10 mouse cellular contexts compared by ENCODE assay signal in the genomic region with DNA sequence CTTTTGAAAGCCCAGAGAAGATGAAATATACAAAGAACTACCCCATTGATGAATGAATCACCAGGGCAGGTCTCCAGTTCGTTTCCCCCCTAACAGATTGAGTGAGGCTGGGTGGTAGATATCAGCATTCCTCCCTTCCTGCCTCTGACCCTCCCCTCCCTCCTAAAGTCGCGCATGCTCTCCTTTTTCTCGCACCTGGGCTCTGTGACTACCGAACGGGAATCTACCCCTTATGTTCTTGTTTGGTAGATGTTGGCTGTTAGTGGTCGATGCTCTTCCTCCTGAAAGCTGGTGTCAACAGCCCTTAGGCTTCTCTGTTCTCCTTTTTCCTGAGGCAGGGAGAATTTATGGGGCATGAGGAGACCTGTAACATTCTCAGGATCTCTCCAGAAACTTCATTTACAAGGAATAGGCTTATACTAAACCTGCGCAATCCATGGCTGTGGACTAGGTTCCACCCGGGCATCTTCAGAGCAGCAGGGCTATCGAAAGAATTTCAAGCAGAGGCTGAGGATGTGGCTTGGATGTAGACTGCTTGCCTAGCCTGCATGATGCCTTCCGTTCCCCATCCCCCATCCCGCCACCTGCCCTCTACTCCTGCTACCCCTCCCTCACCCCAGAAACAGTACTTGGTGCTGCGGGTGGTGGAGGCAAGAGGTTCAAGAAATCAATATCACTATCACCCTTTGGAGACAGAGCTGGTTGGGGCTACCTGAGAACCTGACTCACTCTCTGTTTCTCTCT. TPM values are rescaled to one million over a fixed set of nuclear protein-coding genes. Genes with fewer than 3 reads are reported as not detected.
DNase-seq lines count a peak whose midpoint lies in the region; ATAC-seq and TF ChIP-seq lines count a peak whose summit lies in the region.
"Had no signal": no experiment of that assay in that cellular context is flagged by ENCODE, and none has a peak within 500 bp of the region (broad histone marks: within the 10 kb centered on the region; RNA-seq: fewer than 3 reads in every experiment).

No protein-coding gene starts in this region.

- peak; percentile 11; the same call in 1 of the 2 replicates for ATAC-seq in stomach, embryonic 16.5 days (ENCODE audit: insufficient read depth, low FRiP score)
- ATAC-seq in stomach, postnatal 0 days (ENCODE audit: low FRiP score, low TSS enrichment), result no peak

- no peaks in the 10 kb centered on the region for H3K36me3 ChIP-seq in stomach, embryonic 16.5 days (ENCODE audit: control insufficient read depth, insufficient read depth, low read length)
- H3K36me3 ChIP-seq in stomach, postnatal 0 days (ENCODE audit: control insufficient read depth, insufficient read depth, low read length), result no peaks in the 10 kb centered on the region
- no peaks in the 10 kb centered on the region for H3K36me3 ChIP-seq in midbrain, embryonic 10.5 days
- H3K36me3 ChIP-seq: liver, embryonic 13.5 days had no signal

- TF ChIP-seq CTCF in stomach, postnatal 0 days (IDR thresholded peaks at IDR 0.05; ENCODE audit: low read depth), result no peak

- no peak overlapping the region; the same call in 1 of the 2 replicates for H3K4me2 ChIP-seq in stomach, embryonic 16.5 days (ENCODE audit: low read depth, low read length)
- H3K4me2 ChIP-seq in stomach, postnatal 0 days (replicated peaks; ENCODE audit: low read depth), result no peak overlapping the region

- H3K4me3 ChIP-seq in stomach, embryonic 16.5 days (replicated peaks; ENCODE audit: low read length), result no peak overlapping the region
- H3K4me3 ChIP-seq in stomach, postnatal 0 days (ENCODE audit: low read depth, low read length), result no peak overlapping the region
- peak overlapping the region; percentile 28; the same call in 1 of the 2 replicates for H3K4me3 ChIP-seq in midbrain, embryonic 10.5 days
- H3K4me3 ChIP-seq: liver, embryonic 13.5 days had no signal

- DNase-seq in gastrocnemius, postnatal 25 days, result peak; percentile 37
- no peak for DNase-seq in gastrocnemius, adult 8-10 months (ENCODE audit: low spot score in 2 of 2)
- no peak for DNase-seq in stomach, postnatal 0 days (ENCODE audit: low spot score)
- DNase-seq in midbrain, embryonic 10.5 days (ENCODE audit: low spot score), result no peak
- peak; percentile 92 for DNase-seq in thymus, postnatal 4 days
- no peak for DNase-seq in embryo, embryonic 11 days
- no peak for DNase-seq in adrenal gland, postnatal 25 days
- DNase-seq: liver, embryonic 13.5 days had no signal

- H3K4me1 ChIP-seq in stomach, embryonic 16.5 days (ENCODE audit: control insufficient read depth, insufficient read depth, low read length), result peaks cover 5% of the 10 kb centered on the region
- H3K4me1 ChIP-seq in stomach, postnatal 0 days (replicated peaks; ENCODE audit: control insufficient read depth, insufficient read depth), result no peaks in the 10 kb centered on the region
- peaks cover 11% of the 10 kb centered on the region for H3K4me1 ChIP-seq in midbrain, embryonic 10.5 days

- 15% methylated on average over 13 of the region's 13 CpGs for WGBS in stomach, embryonic 16.5 days
- 20% methylated on average over 13 of the region's 13 CpGs for WGBS in stomach, postnatal 0 days
- 34% methylated on average over 13 of the region's 13 CpGs for WGBS in midbrain, embryonic 10.5 days

- TF ChIP-seq EP300 in stomach, postnatal 0 days (optimal IDR thresholded peaks at IDR 0.05), result no peak

- H3K27ac ChIP-seq in stomach, embryonic 16.5 days (ENCODE audit: low read length), result no peak overlapping the region
- no peak overlapping the region for H3K27ac ChIP-seq in stomach, postnatal 0 days (replicated peaks)
- no peak overlapping the region for H3K27ac ChIP-seq in midbrain, embryonic 10.5 days (replicated peaks)
- H3K27ac ChIP-seq: liver, embryonic 13.5 days had no signal

- H3K9ac ChIP-seq in stomach, embryonic 16.5 days (ENCODE audit: low read length), result no peak overlapping the region
- no peak overlapping the region for H3K9ac ChIP-seq in stomach, postnatal 0 days (ENCODE audit: low read length)
- H3K9ac ChIP-seq: liver, embryonic 13.5 days had no signal

- no peaks in the 10 kb centered on the region for H3K9me3 ChIP-seq in stomach, embryonic 16.5 days (replicated peaks; ENCODE audit: control insufficient read depth, low read length)
- H3K9me3 ChIP-seq in stomach, postnatal 0 days (ENCODE audit: control insufficient read depth, low read length), result no peaks in the 10 kb centered on the region
- no peaks in the 10 kb centered on the region for H3K9me3 ChIP-seq in midbrain, embryonic 10.5 days (replicated peaks)
- H3K9me3 ChIP-seq: liver, embryonic 13.5 days had no signal

- no peaks in the 10 kb centered on the region for H3K27me3 ChIP-seq in stomach, embryonic 16.5 days (ENCODE audit: control insufficient read depth, insufficient read depth, low read length)
- H3K27me3 ChIP-seq in stomach, postnatal 0 days (ENCODE audit: control insufficient read depth, insufficient read depth, low read length), result no peaks in the 10 kb centered on the region
- H3K27me3 ChIP-seq in midbrain, embryonic 10.5 days (ENCODE audit: low read depth, poor library complexity, severe bottlenecking), result peaks cover 6% of the 10 kb centered on the region; the same call in 1 of the 2 replicates

RNA-seq across cellular contexts. Expression of a gene that starts 11.3 kb away (rescaled TPM):
- 1 to 10 TPM; 5.6 to 6.1 TPM for total RNA-seq in gastrocnemius, postnatal 25 days (2021)
- 1 to 10 TPM; 4.3 to 6.7 (median 4.9) TPM for total RNA-seq in gastrocnemius, adult 8-10 months (2022)
- polyA plus RNA-seq in stomach, embryonic 16.5 days (2015; fragmentation: Nextera tagmentation; extraction: Ambion mirVana), result 13.3 and 15.8 TPM in 2 replicates
- polyA plus RNA-seq in stomach, postnatal 0 days (2015; fragmentation: Nextera tagmentation; extraction: Ambion mirVana), result 6.2 and 6.7 TPM in 2 replicates
- 7.4 and 7.5 TPM in 2 replicates for polyA plus RNA-seq in midbrain, embryonic 10.5 days (2016; fragmentation: Nextera tagmentation; extraction: Ambion mirVana)
- total RNA-seq in adrenal gland, postnatal 25 days (2021), result 31.6 and 34.1 TPM in 2 replicates

RNA-seq across cellular contexts. Expression of a gene that starts 18.3 kb away (rescaled TPM):
- not detected for total RNA-seq in gastrocnemius, postnatal 25 days (2021)
- total RNA-seq in gastrocnemius, adult 8-10 months (2022), result not detected
- 3.1 and 3.8 TPM in 2 replicates for polyA plus RNA-seq in stomach, embryonic 16.5 days (2015; fragmentation: Nextera tagmentation; extraction: Ambion mirVana)
- polyA plus RNA-seq in stomach, postnatal 0 days (2015; fragmentation: Nextera tagmentation; extraction: Ambion mirVana), result 3.2 and 4.4 TPM in 2 replicates
- 0.54 TPM in 1 of 2 replicates, not detected in the other for polyA plus RNA-seq in midbrain, embryonic 10.5 days (2016; fragmentation: Nextera tagmentation; extraction: Ambion mirVana)
- not detected in 2 replicates for total RNA-seq in adrenal gland, postnatal 25 days (2021)

RNA-seq across cellular contexts. Expression of a gene that starts 32.9 kb away (rescaled TPM):
- not detected for total RNA-seq in gastrocnemius, postnatal 25 days (2021)
- not detected for total RNA-seq in gastrocnemius, adult 8-10 months (2022)
- 0.27 and 0.39 TPM in 2 replicates for polyA plus RNA-seq in stomach, embryonic 16.5 days (2015; fragmentation: Nextera tagmentation; extraction: Ambion mirVana)
- not detected in 2 replicates for polyA plus RNA-seq in stomach, postnatal 0 days (2015; fragmentation: Nextera tagmentation; extraction: Ambion mirVana)
- polyA plus RNA-seq in midbrain, embryonic 10.5 days (2016; fragmentation: Nextera tagmentation; extraction: Ambion mirVana), result not detected in 2 replicates
- total RNA-seq in adrenal gland, postnatal 25 days (2021), result not detected in 2 replicates
- polyA plus RNA-seq: liver, embryonic 13.5 days; stomach, embryonic 14.5 days had no signal

RNA-seq across cellular contexts. Expression of a gene that starts 44.5 kb away (rescaled TPM):
- not detected for total RNA-seq in gastrocnemius, postnatal 25 days (2021)
- not detected for total RNA-seq in gastrocnemius, adult 8-10 months (2022)
- 3.2 and 4.8 TPM in 2 replicates for polyA plus RNA-seq in stomach, embryonic 16.5 days (2015; fragmentation: Nextera tagmentation; extraction: Ambion mirVana)
- polyA plus RNA-seq in stomach, postnatal 0 days (2015; fragmentation: Nextera tagmentation; extraction: Ambion mirVana), result 9.5 and 10.2 TPM in 2 replicates
- polyA plus RNA-seq in midbrain, embryonic 10.5 days (2016; fragmentation: Nextera tagmentation; extraction: Ambion mirVana), result not detected in 2 replicates
- not detected in 2 replicates for total RNA-seq in adrenal gland, postnatal 25 days (2021)
- polyA plus RNA-seq: liver, embryonic 13.5 days had no signal

RNA-seq across cellular contexts. Expression of a gene that starts 59.0 kb away (rescaled TPM):
- total RNA-seq in gastrocnemius, postnatal 25 days (2021), result not detected
- total RNA-seq in gastrocnemius, adult 8-10 months (2022), result not detected
- not detected in 2 replicates for polyA plus RNA-seq in stomach, embryonic 16.5 days (2015; fragmentation: Nextera tagmentation; extraction: Ambion mirVana)
- not detected in 2 replicates for polyA plus RNA-seq in stomach, postnatal 0 days (2015; fragmentation: Nextera tagmentation; extraction: Ambion mirVana)
- not detected in 2 replicates for polyA plus RNA-seq in midbrain, embryonic 10.5 days (2016; fragmentation: Nextera tagmentation; extraction: Ambion mirVana)
- not detected in 2 replicates for total RNA-seq in adrenal gland, postnatal 25 days (2021)
- polyA plus RNA-seq: liver, embryonic 13.5 days; stomach, embryonic 14.5 days had no signal

Comparison
In these comparisons a context has a peak if more than half of its experiments do, and no peak if none do; other contexts are left out.
1. DNase-seq: peak in gastrocnemius, postnatal 25 days (single experiment) and thymus, postnatal 4 days (single experiment); none in gastrocnemius, adult 8-10 months (0 of 2), stomach, postnatal 0 days (single experiment), midbrain, embryonic 10.5 days (single experiment), embryo, embryonic 11 days (single experiment) and adrenal gland, postnatal 25 days (single experiment).